Mouse (Mus musculus) midbrain, postnatal 0 days (tissue): ENCODE data around the gene Dpf1. TPM values are rescaled to one million over a fixed set of nuclear protein-coding genes. Genes with fewer than 3 reads are reported as not detected.

Experiments
- ATAC-seq: fragments of 200-750 bp; cut with Nextera tagmentation; 2 replicates; pipeline ENCODE4 v1.8.0; 2017; ENCODE audit warnings: moderate number of reproducible peaks, mild to moderate bottlenecking, moderate TSS enrichment, moderate library complexity; ENCODE audit not compliant: low FRiP score
- DNase-seq: peaks from one replicate; pipeline ENCODE4 v3.0.0-alpha.2; 2015; ENCODE audit warnings: low spot score
- H3K27ac ChIP-seq: fragments of 300-500 bp; sonication (generic); 2 replicates; pipeline ENCODE4 v1.5.1; 2014; ENCODE audit warnings: low read depth, mild to moderate bottlenecking, low read length, mixed read lengths
- H3K27me3 ChIP-seq: fragments of 300-500 bp; sonication (generic); 2 replicates; pipeline ENCODE4 v1.6.1; 2014; ENCODE audit warnings: low read length, control low read depth, mixed read lengths; ENCODE audit not compliant: insufficient read depth
- H3K36me3 ChIP-seq: fragments of 300-500 bp; sonication (generic); 2 replicates; pipeline ENCODE4 v1.6.1; 2014; ENCODE audit warnings: low read length, control low read depth, mixed read lengths; ENCODE audit not compliant: insufficient read depth
- H3K4me1 ChIP-seq: fragments of 300-500 bp; sonication (generic); 2 replicates; pipeline ENCODE4 v1.6.1; 2014; ENCODE audit warnings: mild to moderate bottlenecking, control low read depth, antibody characterized with exemption, low read length, mixed read lengths; ENCODE audit not compliant: insufficient read depth
- H3K4me2 ChIP-seq: fragments of 300-500 bp; sonication (generic); 2 replicates; pipeline ENCODE4 v1.6.1; 2014; ENCODE audit warnings: low read depth, mild to moderate bottlenecking, low read length, mixed read lengths; ENCODE audit not compliant: poor library complexity, severe bottlenecking
- H3K4me3 ChIP-seq: fragments of 300-500 bp; sonication (generic); 2 replicates; pipeline ENCODE4 v1.5.1; 2014; ENCODE audit warnings: low read depth, mild to moderate bottlenecking, low read length, moderate library complexity
- H3K9ac ChIP-seq: fragments of 300-500 bp; sonication (generic); replicated peaks from 2 replicates; pipeline ENCODE4 v1.6.1; 2014; ENCODE audit warnings: mild to moderate bottlenecking, low read length, moderate library complexity, mixed read lengths; ENCODE audit not compliant: poor library complexity, severe bottlenecking
- H3K9me3 ChIP-seq: fragments of 300-500 bp; sonication (generic); 2 replicates; pipeline ENCODE4 v1.6.1; 2016; ENCODE audit warnings: low read length, control low read depth
- CTCF ChIP-seq: IDR thresholded peaks from 2 replicates; pipeline ENCODE4 v1.5.1; 2016; ENCODE audit warnings: antibody characterized with exemption, mild to moderate bottlenecking
- WGBS: fragments of 180-500 bp; shearing (Covaris S2); extraction: QIAGEN DNeasy Blood & Tissue Kit; methylation state at CpG from one replicate; pipeline ENCODE4 v1.1.7; 2014; 5-methylcytosine and 5-hydroxymethylcytosine counted together
- polyA plus RNA-seq: library from polyadenylated mRNA; unstranded; fragments of >200 nt; fragmentation: Nextera tagmentation; extraction: Ambion mirVana; gene quantifications from 2 replicates; pipeline ENCODE4 v1.2.1, GENCODE M21; 2015
- total RNA-seq: library from RNA; depleted of rRNA; stranded (reverse); fragments of >200 nt; gene quantifications from 2 replicates; pipeline ENCODE4 v1.2.3, GENCODE M21; 2014

Dpf1 gene
- total and polyA plus RNA-seq, 2 experiments from 2014 or later = 160 to 192 TPM

DNA sequence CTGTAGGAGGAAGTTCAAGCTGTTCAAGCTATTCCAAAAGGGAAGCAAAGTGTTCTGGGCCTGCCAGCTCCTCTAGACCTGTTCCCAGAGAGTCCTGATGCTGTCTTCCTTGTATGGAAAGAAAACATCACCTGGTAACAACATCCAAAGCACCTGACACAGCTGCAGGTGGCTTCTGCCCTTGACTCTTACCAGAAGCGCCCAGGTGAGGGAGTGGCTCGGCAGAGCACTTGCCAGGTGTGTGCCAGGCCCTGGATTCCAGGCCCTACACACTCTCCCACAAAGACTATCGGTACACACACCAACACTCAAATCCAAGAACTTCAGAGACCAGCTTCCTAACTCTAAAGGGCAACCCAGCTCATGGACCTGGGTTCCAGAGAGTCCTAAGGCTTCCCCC lies 39.9 kb upstream of the Dpf1 start:
- H3K9me3 ChIP-seq = no peaks in the 10 kb centered on the region
- no peaks in the 10 kb centered on the region for H3K27me3 ChIP-seq
- no peaks in the 10 kb centered on the region for H3K4me1 ChIP-seq
- DNase-seq = no peak
- no peak for ATAC-seq
- no peak overlapping the region for H3K9ac ChIP-seq
- no peak overlapping the region for H3K27ac ChIP-seq
- WGBS = 96% methylated on average over 3 of the region's 3 CpGs
- H3K4me3 ChIP-seq = no peak overlapping the region
- TF ChIP-seq CTCF = no peak
- H3K4me2 ChIP-seq = no peak overlapping the region
- no peaks in the 10 kb centered on the region for H3K36me3 ChIP-seq

DNA sequence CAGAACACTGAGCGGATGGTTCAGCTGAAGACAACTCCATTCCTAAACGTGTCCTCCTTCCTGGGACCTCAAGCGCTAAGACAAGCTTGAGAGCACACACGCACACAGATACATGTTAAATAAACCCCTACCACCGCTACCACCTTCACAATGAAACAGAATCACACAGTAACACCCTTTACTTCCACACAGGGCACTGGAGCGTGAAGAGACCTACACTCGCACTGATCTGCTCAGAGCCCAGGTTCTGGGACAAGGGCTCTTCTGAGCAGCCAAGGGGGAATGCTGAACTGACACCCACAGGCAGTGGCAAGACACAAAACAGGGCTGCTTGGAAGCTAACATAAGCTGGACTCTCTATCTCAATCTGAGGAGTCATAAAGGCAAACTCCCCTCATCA lies 38.1 kb upstream of the Dpf1 start:
- WGBS = 67% methylated on average over 7 of the region's 7 CpGs
- H3K36me3 ChIP-seq = no peaks in the 10 kb centered on the region
- no peaks in the 10 kb centered on the region for H3K9me3 ChIP-seq
- no peaks in the 10 kb centered on the region for H3K27me3 ChIP-seq
- H3K4me3 ChIP-seq = no peak overlapping the region
- no peak overlapping the region for H3K27ac ChIP-seq
- H3K4me1 ChIP-seq = no peaks in the 10 kb centered on the region
- H3K4me2 ChIP-seq = no peak overlapping the region
- ATAC-seq (no peak), DNase-seq (no peak)
- H3K9ac ChIP-seq = no peak overlapping the region
- no peak for TF ChIP-seq CTCF

GRCm38 (mm10) chr7:29266931-29267330 lies 36.8 kb upstream of the Dpf1 start:
- no peak for ATAC-seq
- Histone ChIP-seq H3K4me3 (no peak overlapping the region), H3K9ac (no peak overlapping the region), H3K4me2 (no peak overlapping the region), H3K27me3 (no peaks in the 10 kb centered on the region), H3K4me1 (no peaks in the 10 kb centered on the region), H3K27ac (no peak overlapping the region), H3K36me3 (no peaks in the 10 kb centered on the region), H3K9me3 (no peaks in the 10 kb centered on the region)
- WGBS = 66% methylated on average over 4 of the region's 4 CpGs
- no peak for DNase-seq
- no peak for TF ChIP-seq CTCF

DNA sequence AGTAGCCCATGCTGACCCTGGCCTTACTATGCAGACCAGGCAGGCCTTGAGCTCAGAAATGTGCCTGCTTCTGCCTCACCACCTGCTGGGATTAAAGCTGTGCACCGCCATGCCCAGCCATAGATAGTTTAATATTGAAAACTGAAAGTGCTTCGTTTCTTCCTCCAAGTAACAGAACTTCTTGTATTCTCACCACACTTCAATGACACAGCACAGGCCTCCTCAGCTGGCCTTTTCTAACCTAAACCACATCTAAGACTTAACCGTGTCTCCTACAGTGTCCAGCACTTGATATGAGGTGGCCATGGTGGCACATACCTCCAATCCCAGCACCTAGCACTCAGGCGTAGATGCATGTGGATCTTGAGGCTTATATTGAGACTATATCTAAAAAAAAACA lies 33.3 kb upstream of the Dpf1 start:
- no peaks in the 10 kb centered on the region for H3K36me3 ChIP-seq
- H3K27me3 ChIP-seq = no peaks in the 10 kb centered on the region
- no peak for DNase-seq
- no peak for TF ChIP-seq CTCF
- H3K27ac ChIP-seq = no peak overlapping the region
- H3K4me2 ChIP-seq = no peak overlapping the region
- no peak overlapping the region for H3K9ac ChIP-seq
- no peak for ATAC-seq
- no peak overlapping the region for H3K4me3 ChIP-seq
- no peaks in the 10 kb centered on the region for H3K9me3 ChIP-seq
- H3K4me1 ChIP-seq = no peaks in the 10 kb centered on the region
- 84% methylated on average over 4 of the region's 4 CpGs for WGBS

GRCm38 (mm10) chr7:29271687-29272465 lies 31.9 kb upstream of the Dpf1 start:
- H3K9me3 ChIP-seq = no peaks in the 10 kb centered on the region
- no peaks in the 10 kb centered on the region for H3K36me3 ChIP-seq
- H3K4me3 ChIP-seq = no peak overlapping the region
- H3K9ac ChIP-seq = no peak overlapping the region
- ATAC-seq = no peak
- no peak overlapping the region for H3K4me2 ChIP-seq
- no peaks in the 10 kb centered on the region for H3K27me3 ChIP-seq
- no peak overlapping the region for H3K27ac ChIP-seq
- no peak for TF ChIP-seq CTCF
- DNase-seq = no peak
- WGBS = 83% methylated on average over 8 of the region's 8 CpGs
- H3K4me1 ChIP-seq = no peaks in the 10 kb centered on the region

DNA sequence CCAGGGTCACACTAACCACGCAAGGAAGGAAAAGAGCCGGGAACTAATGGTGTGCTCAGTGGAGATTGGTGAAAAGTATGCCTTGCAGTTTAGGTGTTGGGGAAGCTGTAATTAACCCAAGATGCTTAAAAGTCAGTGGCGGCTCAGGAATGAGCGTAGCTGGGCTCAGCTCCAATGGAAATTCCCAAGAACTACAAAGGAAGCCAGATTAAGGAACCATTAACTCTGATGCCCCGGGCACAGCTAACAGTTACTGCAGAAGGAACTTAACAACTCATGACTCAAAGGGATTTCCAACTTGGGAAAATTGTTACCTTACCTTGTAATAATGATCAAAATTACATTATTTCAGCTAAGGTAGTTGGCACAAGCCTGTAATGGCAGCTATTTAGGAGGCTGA lies 27.0 kb upstream of the Dpf1 start:
- Histone ChIP-seq H3K36me3 (no peaks in the 10 kb centered on the region), H3K4me3 (no peak overlapping the region), H3K27ac (no peak overlapping the region), H3K9me3 (no peaks in the 10 kb centered on the region), H3K4me1 (0 out of 2 replicates have a peak, but pooled peaks cover 2% of the 10 kb centered on the region), H3K4me2 (no peak overlapping the region), H3K9ac (no peak overlapping the region), H3K27me3 (no peaks in the 10 kb centered on the region)
- TF ChIP-seq CTCF = no peak
- DNase-seq = no peak
- no peak for ATAC-seq
- WGBS = 81% methylated on average over 5 of the region's 5 CpGs
